Mouse (Mus musculus) spleen, adult 2 months (tissue): ENCODE data around the gene Vegfb.

ENCODE experiments used
- CTCF ChIP-seq: fragments of 200-500 bp; IDR thresholded peaks from 2 replicates; pipeline ENCODE4 v1.5.1; 2011; ENCODE audit warnings: mild to moderate bottlenecking, inconsistent platforms; ENCODE audit not compliant: insufficient read depth, insufficient read length, insufficient replicate concordance; ENCODE audit errors: extremely low read depth
- POLR2A ChIP-seq: fragments of 200-500 bp; IDR thresholded peaks from 2 replicates; pipeline ENCODE4 v1.6.1; 2011; ENCODE audit warnings: low read depth, low read length, inconsistent platforms

DNA sequence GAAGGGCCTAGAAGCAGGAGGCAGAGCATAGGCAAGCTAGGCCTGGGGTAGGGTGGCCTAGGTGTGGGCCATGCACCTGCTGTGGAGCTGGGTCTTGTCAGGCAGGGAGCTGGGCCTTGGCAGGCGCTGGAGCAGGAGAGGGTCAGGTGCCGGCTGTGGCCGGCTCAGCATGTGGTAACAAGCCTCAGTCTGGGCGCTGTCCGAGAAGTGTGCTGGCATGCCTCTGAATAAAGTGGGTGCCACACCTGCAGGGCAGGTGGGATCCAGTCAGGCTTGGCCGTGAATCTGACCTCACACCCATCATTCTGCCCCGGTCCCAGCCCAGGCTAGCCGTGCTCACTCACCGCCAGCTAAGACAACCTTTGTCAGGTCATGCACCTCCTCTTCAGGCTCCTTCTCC, 26.5 kb upstream of the Vegfb start:
- TF ChIP-seq POLR2A (no peak), CTCF (no peak)
